Mouse (Mus musculus) CD4-positive, CD25-positive, alpha-beta regulatory T cell, adult 4 months (primary cell): Measurements from ENCODE around the gene Epdr1. TPM values are rescaled to one million over a fixed set of nuclear protein-coding genes. Genes with fewer than 3 reads are reported as not detected.
"Not testable (repeated sequence)": the region's sequence is repeated elsewhere in the genome, so short reads cannot be mapped to it uniquely, and the experiment has no call there.

Source experiments
- ATAC-seq: one replicate; pipeline ENCODE4 v1.8.0; 2017
- polyA plus RNA-seq, 2 experiments: library from polyadenylated mRNA; unstranded; fragments of 100-300 nt; shearing (Covaris generic); gene quantifications; one replicate each; pipeline ENCODE4 v1.2.1; 2017

Epdr1 gene
- polyA plus RNA-seq, 2 experiments from 2014 or later = 0.38 TPM; not detected in 1

DNA sequence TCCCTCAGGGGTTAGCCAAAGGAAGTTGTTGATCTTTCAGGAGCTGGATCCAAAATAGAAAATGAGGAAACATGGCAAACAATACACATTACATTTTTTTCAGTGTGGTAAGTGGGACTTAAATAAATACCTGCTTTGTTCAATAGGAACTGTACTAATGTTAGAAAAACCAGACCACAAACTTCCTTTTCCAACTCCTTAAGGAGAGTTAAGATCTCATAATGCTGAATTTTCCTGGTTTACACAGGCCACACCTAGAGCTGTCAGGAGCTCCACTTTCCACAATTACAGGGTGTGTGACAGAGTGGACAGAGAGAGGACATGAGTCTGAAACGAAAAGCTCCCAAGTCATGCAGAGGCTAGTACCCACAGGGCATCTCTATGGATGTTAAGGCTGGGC, 16.0 kb downstream of the Epdr1 start:
- ATAC-seq = no peak

DNA sequence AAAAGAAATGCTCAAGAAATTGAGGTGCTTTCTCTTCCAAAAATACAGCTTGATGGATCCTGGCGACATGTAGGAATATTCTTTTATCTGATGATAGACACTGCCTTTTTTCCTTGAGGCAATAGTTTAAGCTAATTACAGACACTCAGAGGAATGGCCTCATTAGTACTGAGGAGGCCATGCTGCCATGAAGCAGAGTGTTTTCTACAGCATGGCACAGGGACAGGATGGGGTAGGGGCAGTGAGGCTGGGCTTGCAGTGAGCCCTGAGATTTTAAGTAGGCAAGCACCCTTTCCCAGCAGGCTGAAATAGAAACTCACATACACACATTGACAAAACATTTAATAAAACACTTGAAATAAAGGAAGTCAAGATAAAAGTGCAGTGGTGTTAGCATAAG, 17.2 kb downstream of the Epdr1 start:
- no peak for ATAC-seq

DNA sequence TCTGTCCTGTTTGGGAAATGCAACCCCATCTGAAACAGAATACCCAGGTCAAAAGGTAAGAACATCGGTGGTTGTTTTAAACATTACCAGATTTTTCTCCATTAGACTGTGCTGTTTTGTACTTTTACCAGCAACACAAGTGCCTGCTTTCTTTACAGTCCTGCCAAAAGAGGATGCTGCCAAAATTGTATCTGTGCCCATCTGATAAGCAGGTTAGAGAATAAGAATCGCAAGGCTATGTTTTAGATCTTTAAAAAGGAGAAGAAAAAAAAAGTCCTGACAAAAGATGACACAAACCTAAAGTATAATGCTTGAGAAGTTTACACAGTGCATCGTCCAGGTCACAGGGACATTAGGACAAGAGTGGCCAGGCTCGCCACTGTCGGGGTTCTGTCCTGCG, 20.5 kb downstream of the Epdr1 start:
- no peak for ATAC-seq

DNA sequence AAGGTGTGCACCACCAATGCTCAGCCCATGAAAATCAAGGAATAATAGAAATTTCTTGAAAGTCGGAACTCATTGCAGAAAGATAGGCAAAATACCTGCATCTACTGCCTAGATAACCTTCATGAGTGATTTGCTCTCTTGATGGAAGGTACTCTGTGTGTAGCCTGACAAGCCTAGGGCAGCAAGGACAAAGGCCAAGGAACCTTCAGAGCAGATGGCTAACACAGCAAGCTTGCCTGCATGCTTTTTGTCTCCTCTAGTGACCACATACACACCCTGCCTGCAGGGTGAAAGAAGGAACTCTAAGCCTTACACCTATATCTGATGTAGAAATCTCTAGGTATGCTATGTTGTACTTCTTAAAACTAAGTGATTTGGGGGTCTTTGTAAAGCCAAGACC, 24.6 kb downstream of the Epdr1 start:
- no peak for ATAC-seq

DNA sequence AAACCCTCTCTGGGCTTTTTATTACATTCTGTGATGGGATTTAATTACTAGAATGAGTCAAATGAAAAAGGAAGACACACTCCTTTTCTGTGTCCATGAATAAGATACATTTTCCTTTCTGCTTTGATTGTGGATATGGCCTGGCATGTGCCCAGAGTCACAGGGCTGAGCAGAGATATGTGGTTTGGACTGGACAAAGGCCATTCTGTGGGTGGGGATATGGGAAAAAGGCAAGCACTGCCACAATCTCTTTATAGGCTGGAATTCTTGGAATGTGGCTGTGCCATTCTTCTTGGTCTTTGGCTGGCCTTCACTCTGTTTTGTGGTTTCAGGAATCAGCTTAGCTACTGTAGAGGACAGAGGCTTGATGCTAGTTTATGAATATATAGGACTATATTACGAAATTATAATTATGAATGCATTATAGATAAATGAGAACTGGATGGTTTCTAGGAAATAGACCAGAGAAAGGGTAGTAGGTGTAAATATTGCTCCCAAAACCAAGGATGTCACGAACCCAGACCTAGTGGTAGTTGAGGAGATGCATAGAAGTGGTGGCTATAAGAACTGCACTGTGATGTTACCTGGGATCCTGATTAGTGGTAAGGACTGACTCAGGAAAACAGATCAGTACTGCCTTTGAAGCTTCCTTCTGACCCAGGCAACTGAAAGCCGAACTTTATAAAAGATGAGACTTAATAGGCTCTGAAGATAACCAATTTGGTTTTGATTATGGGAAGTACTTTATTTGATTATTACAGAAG, 28.5 kb downstream of the Epdr1 start:
- ATAC-seq = no peak

DNA sequence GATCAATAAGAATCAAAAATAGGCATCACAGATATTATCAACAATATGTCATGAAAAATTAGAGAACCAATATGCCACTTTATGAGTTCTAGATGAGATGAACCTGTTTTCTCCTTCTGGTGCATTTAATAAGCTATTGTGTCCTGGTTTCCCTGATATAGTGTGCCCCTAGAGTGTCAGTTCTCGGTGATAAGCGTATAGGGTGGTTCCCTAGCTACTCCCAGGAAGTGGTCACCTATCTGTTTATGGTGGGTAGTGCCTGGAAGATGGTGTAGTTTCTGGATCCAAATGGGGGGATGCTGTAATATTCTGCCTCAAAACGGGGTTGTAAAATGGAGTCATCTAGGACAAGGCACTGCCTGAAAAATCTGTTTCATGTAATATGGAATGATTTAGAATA, 43.8 kb downstream of the Epdr1 start:
- no peak for ATAC-seq

DNA sequence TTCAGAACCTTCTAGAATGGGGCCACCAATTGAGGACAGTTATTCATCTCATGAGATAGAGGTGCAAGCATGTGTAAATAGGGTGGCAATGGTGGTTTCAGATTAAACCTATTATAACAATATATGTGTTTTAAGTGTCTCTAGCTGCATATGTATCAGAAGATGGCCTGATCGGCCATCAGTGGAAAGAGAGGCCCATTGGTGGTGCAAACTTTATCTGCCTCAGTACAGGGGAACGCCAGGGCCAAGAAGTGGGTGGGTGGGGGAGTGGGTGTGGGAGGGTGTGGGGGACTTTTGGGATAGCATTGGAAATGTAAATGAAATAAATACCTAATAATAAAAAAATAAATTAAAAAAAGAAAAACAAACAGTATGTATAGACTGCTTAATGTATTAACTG, 45.0 kb downstream of the Epdr1 start:
- not testable (repeated sequence) for ATAC-seq

DNA sequence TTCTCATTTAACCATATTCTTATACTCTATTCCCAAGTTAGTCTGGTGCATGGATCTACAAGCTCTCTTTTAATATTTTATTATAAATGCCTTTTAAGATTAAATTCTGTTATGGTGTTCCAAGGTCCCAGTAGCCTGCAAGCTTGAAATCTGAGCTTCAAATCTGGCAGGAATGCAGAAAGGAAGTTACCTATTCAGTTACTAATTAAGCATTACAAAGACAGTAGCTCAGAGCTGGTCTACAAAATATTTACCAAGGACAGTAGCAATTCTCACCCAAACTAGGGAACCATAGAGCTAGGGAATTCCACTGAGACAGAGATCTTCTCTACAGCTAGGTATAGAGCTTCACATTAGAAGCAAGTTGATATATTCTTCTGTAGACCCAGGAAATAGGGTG, 49.6 kb downstream of the Epdr1 start:
- ATAC-seq = not testable (repeated sequence)

DNA sequence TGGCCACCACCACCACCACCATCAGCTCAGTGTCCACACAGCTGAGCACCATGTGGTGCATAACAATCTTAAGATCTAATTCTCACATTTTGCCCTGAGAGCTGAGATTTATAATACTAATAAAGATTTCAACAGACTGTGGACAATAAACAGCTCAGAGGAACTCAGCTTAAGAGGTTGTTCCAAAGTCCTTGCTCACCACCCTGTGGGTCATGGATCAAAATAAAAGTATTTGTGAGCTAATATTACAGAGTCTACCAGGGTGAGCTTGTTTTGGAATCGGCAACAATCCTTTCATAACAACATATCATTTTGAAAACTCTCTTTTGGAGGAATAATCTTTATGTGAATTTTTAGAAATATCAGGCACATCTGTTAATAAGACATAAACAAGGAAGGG, 57.2 kb downstream of the Epdr1 start:
- ATAC-seq = no peak

DNA sequence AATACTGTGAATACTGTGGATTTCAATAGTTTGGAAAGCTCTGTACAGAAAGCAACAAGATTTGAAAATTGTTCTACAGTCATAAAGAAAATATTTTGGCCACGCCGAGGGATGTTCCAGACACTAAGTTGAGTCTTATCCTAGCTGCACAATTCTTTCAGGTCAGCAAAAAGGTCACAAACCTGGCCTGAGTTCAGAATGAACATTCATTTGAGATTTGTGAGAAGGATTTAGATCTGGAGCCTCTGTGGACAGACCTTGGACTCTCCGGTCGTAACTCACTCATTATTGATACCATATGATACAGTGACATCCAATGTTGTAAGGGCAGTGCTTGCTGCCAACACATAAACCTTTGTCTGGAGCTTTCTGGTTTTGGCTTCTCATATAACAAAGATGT, 64.3 kb downstream of the Epdr1 start:
- no peak for ATAC-seq

Other genes starting within 250 kb of the Epdr1 start
- 10 to 100 TPM; 47.3 to 47.9 TPM for gene Stard3nl, start 224.1 kb downstream of the Epdr1 start, polyA plus RNA-seq
- not detected for gene Sfrp4, start 3.2 kb upstream of the Epdr1 start, polyA plus RNA-seq
- gene Nme8, start 77.9 kb upstream of the Epdr1 start, polyA plus RNA-seq = not detected
- not detected for gene Gpr141, start 204.3 kb upstream of the Epdr1 start, polyA plus RNA-seq